Mouse (Mus musculus) layer of hippocampus, adult 2 months (tissue): ENCODE measurements at regions not wholly inside any gene's neighbourhood (a gene's known extent, or its start where the extent isn't known, plus 50 kb on each side); places are given as distances from the start of the nearest gene placed in this dataset.
"Not testable (repeated sequence)": the region's sequence is repeated elsewhere in the genome, so short reads cannot be mapped to it uniquely, and the experiment has no call there.

ENCODE experiments used
- DNase-seq, 2 experiments: peaks; one replicate each; pipeline ENCODE4 v3.0.0; 2022; ENCODE audit warnings: low spot score in 2 of 2
- H3K27ac ChIP-seq: fragments of 200-600 bp; 2 replicates; pipeline ENCODE4 v1.8.1; 2022
- H3K4me3 ChIP-seq: fragments of 200-600 bp; 2 replicates; pipeline ENCODE4 v1.8.1; 2022; ENCODE audit warnings: mild to moderate bottlenecking
- CTCF ChIP-seq: fragments of 200-600 bp; conservative IDR thresholded peaks from 2 replicates; pipeline ENCODE4 v1.8.1; 2022; ENCODE audit warnings: antibody characterized with exemption, mild to moderate bottlenecking, moderate library complexity

DNA sequence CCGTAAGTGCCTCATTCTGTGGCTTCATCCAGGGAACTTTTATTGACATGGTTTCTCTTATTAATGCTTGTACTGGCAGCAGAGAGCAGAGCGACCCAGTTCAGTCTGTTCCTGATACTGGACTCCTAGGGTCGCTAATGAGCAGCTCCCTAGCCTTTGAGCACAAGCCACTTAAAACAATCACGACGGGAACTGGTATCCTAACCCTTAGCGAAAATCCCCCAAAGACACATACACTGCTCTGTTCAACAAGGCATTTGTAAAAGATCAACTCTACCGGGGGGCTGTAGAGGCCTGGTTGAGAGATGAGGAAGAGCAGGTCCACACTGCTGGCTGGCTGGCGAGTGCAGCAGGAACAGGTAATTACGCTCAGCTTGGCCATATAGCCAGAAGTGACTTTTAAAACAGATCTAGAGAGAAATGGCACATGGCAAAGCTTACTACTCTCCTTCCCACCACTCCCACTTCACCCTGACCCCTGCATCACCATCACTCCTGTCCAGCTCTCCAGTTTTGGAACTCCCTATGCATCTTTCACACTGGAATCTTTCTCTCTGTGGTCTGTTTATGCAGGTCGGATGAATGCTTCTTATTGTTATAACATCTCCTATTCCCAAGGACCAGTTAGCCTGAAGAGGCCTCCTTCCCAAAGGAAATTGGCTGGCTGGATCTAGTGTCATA lies 128.1 kb upstream of the Cenpw start:
- DNase-seq, result no peak
- H3K4me3 ChIP-seq, result no peak overlapping the region
- H3K27ac ChIP-seq, result no peak overlapping the region
- no peak for TF ChIP-seq CTCF

DNA sequence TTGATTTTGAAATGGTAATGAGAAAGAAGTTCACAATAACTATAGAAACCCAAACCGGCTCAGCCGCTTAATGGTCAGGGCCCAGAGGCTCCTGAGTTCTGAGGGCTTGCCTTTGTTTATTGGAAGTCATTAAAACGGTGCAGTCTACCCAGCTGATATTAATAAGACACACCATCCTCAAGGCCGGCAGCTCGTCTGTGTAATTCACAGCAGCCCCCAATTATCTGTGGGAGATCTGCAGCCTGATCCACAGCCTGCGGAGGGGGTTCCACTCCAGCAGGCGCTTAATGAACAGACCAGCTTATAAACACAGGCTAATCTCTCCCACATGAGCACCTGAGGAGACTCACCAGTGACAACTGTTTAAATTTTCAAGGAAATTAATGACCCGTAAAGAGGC lies 127.5 kb upstream of the Cenpw start:
- no peak for TF ChIP-seq CTCF
- H3K27ac ChIP-seq, result no peak overlapping the region
- DNase-seq, result no peak
- no peak overlapping the region for H3K4me3 ChIP-seq

DNA sequence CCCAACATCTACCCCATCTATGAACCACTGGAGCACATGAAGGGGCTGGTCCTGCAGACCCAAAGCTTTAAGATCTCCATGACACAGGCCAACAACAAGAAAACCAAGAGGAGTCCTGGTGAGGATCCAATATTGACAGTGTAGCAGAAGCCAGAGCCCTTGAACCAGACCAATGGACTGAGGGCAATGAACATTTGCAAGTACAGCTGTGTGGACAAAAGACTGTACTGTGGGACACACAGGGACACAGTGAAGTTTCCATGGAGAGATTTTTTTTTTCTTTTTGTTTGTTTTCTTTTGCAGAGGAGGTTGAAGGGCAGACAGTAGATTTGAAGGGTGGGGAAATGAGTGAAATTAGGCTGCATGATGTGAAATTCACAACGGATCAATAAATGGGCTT lies 126.5 kb upstream of the Cenpw start:
- Histone ChIP-seq H3K27ac (no peak overlapping the region), H3K4me3 (no peak overlapping the region)
- no peak for TF ChIP-seq CTCF
- DNase-seq, result no peak

DNA sequence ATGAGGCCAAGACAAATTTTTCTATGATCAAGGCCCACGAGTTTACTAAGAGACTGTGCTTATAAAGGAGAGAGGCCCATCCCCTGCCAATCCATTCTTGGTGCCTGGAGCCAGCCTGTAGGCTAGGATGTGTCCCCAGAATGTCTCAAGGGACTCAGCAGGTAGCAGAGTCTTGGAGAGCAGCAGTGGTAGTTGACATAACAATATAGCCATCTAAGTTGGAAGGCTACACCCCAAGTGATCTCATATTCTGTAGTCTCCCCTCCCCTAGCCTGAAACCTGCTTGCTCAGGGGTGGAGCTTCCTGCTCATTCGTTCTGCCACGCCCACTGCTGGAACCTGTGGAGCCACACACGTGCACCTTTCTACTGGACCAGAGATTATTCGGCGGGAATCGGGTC lies 95.5 kb upstream of the Cenpw start:
- H3K27ac ChIP-seq, DNase-seq, H3K4me3 ChIP-seq: not testable (repeated sequence)

DNA sequence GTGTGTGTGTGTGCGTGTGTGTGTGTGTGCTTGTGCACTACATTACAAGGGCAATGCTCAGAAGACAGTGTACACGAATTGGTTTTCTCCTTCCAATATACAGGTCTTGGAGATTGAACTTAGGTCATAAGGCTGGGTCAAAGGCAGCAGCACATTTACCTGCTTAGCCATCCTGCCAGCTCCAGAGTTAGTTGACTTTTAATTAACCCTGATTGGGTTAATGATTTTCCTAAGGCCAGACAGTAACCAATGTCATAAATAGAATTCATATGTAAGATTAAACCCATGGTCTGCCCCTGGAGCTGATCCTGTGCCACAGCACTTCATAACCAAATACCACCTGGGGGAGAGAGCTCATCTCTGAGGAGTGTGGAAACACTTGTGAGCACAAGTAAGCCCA lies 81.3 kb upstream of the Cenpw start:
- no peak for TF ChIP-seq CTCF
- Histone ChIP-seq H3K27ac (no peak overlapping the region), H3K4me3 (no peak overlapping the region)
- no peak for DNase-seq

DNA sequence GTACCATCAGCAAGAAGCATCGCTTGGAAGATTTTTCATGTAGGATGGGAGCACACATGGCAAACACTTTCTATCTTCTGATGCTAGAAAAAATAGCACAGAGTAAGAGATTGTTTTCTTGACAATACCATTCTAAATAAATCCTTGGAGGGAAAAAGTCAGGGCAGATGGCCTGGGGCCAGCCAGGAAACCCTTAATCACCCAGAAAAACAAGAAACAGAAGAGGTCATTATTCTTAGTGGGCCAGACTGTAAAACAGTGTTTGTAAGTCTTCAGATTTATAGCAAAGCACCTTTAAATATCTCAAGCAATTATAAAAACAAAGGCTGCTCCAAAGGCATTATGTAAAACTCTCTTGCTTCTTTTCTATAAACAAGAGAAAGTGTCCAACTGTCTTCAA lies 80.1 kb upstream of the Cenpw start:
- DNase-seq, result no peak
- Histone ChIP-seq H3K4me3 (no peak overlapping the region), H3K27ac (no peak overlapping the region)
- no peak for TF ChIP-seq CTCF

DNA sequence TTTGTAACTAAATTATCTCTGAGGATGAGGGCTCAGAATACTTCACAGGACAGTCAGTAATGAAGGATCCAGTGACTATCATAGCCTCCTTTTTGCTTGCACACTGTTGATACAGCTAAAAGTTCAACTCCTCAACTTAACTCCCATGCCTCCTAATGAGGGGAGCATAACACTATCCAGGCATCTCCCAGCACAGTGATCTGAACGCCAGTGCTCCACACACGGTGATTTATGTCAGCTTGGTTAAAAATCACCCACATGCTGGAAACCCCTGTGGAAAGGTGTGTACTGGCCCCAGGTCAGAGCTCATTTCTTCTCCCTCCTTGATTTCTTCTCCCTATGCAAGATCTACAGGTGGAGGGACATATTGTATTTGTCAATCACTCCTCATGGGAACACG lies 79.6 kb upstream of the Cenpw start:
- no peak overlapping the region for H3K27ac ChIP-seq
- TF ChIP-seq CTCF, result no peak
- no peak for DNase-seq
- no peak overlapping the region for H3K4me3 ChIP-seq

DNA sequence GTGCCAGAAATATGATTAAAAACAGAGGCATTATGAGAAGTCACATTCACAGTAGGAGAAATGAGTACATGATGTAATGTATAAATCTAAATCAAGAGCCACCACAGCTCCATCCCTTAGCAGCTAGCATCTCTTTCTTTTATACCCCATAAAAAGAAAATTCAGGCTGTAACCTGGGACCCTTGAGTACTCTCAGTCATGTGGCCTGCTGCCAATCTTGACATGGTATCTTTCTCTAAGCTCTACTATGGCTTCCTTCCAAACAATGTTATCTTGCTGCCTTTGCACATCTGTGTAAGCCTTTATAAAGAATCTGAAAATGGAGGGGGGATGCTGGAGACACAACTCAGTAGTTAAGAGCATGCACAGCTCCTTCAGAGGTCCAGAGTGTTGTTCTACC lies 78.6 kb upstream of the Cenpw start:
- DNase-seq, result no peak
- H3K27ac ChIP-seq, result no peak overlapping the region

DNA sequence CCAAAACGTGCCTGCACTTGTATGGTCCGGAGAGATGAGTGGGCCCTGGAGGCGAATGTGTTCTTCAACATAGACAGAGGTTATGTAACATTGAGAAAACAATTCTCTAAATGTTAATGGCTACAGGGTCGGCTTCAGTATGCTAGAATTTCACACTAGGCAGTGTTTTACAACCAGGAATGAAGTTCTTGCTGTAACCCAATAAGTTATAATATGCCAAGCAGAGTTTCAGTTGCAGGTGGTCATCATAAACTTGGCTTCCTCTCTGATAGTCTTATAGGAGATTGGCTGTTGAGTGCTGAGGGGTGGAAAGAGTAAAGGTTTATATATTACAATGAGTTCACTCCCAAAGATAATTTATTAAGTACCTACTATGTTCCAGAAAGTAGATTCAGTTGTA lies 64.8 kb upstream of the Cenpw start:
- TF ChIP-seq CTCF, result no peak

More for the DNA sequence above, 78.6 kb upstream of the Cenpw start:
- no peak for TF ChIP-seq CTCF
- H3K4me3 ChIP-seq, result no peak overlapping the region

DNA sequence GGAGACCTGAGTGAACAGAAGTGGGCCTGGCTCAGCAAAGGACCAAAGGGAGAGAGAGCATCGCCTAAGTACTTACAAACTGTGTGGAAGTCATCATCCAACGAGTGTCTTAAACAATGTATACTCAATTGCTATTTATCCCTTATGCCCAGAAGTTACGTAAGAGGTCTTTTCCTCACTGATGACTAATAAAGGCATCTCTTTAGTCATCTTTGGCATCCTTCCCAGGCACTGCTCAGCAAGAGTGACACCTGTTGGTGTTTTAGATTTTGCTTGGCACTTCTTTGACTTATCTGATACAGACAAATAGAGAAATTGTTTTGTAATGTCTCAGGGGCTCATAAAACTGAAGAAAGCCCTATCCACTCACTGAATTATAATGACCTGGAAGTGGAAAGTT lies 59.4 kb upstream of the Cenpw start:
- Histone ChIP-seq H3K4me3 (no peak overlapping the region), H3K27ac (no peak overlapping the region)
- no peak for TF ChIP-seq CTCF
- peak in 1 of 2 experiments; percentile 21 for DNase-seq

More for the DNA sequence above, 64.8 kb upstream of the Cenpw start:
- no peak for DNase-seq
- no peak overlapping the region for H3K4me3 ChIP-seq
- H3K27ac ChIP-seq, result no peak overlapping the region

DNA sequence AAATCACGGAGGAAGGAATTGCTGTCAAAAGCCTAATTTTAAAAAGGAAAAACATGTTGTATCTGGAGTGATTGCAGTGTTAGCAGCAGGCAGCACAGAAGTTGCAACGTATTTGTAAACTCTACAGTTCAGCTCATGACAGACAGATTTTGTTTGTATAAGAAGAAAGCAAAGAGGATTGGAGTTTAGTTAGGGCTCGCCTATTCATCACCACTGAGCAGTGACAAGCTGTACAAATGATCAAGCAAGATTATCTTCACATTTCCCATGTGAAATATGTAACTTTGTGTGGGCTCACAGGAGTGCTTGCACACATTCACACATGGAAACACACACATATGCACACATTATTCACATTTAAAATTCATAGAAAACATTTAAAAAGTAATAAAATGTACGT lies 57.5 kb upstream of the Cenpw start:
- H3K4me3 ChIP-seq, result no peak overlapping the region
- DNase-seq, result peak in 1 of 2 experiments; percentile 16
- TF ChIP-seq CTCF, result no peak
- no peak overlapping the region for H3K27ac ChIP-seq
